Mouse (Mus musculus) lung, postnatal 14 days (tissue): ENCODE measurements around the gene Oser1.
"Not testable (repeated sequence)": the region's sequence is repeated elsewhere in the genome, so short reads cannot be mapped to it uniquely, and the experiment has no call there.

Source experiments
- DNase-seq: peaks from one replicate; pipeline ENCODE4 v3.0.0; 2021

The Oser1 gene

GRCm38 (mm10) chr2:163424597-163424996 lies at the start of gene Oser1:
Oser1 (minus strand) TSS chr2:163424697.
- no peak for DNase-seq

GRCm38 (mm10) chr2:163472466-163472851 lies 48.0 kb upstream of the Oser1 start, which contains the start of gene Fitm2:
Fitm2 (minus strand) TSS chr2:163472629.
- peak; percentile 96 for DNase-seq

GRCm38 (mm10) chr2:163471710-163472465 lies 47.4 kb upstream of the Oser1 start:
- DNase-seq = peak; percentile 63

- no peak for DNase-seq
These were observed 46.6 kb upstream of the Oser1 start for GRCm38 (mm10) chr2:163471136-163471535.

GRCm38 (mm10) chr2:163469711-163470110 lies 45.2 kb upstream of the Oser1 start:
- no peak for DNase-seq

- no peak for DNase-seq
These were observed 44.4 kb upstream of the Oser1 start for GRCm38 (mm10) chr2:163468866-163469265.

GRCm38 (mm10) chr2:163467585-163467984 lies 43.1 kb upstream of the Oser1 start:
- no peak for DNase-seq

- DNase-seq = peak; percentile 39
These were observed 42.3 kb upstream of the Oser1 start for GRCm38 (mm10) chr2:163466771-163467170.

- DNase-seq = peak; percentile 29
These were observed 40.1 kb upstream of the Oser1 start for GRCm38 (mm10) chr2:163464562-163464961.

- DNase-seq = no peak
These were observed 39.5 kb upstream of the Oser1 start for GRCm38 (mm10) chr2:163463998-163464397.

GRCm38 (mm10) chr2:163463251-163463769 lies 38.8 kb upstream of the Oser1 start:
- DNase-seq = no peak

GRCm38 (mm10) chr2:163462801-163463200 lies 38.3 kb upstream of the Oser1 start:
- no peak for DNase-seq

GRCm38 (mm10) chr2:163462386-163462785 lies 37.9 kb upstream of the Oser1 start:
- no peak for DNase-seq

GRCm38 (mm10) chr2:163461307-163461706 lies 36.8 kb upstream of the Oser1 start:
- not testable (repeated sequence) for DNase-seq

- no peak for DNase-seq
These were observed 36.1 kb upstream of the Oser1 start for GRCm38 (mm10) chr2:163460622-163461021.

- no peak for DNase-seq
These were observed 34.9 kb upstream of the Oser1 start for GRCm38 (mm10) chr2:163459380-163459779.

- DNase-seq = peak; percentile 28
These were observed 34.2 kb upstream of the Oser1 start for GRCm38 (mm10) chr2:163458539-163459265.

- no peak for DNase-seq
These were observed 28.9 kb upstream of the Oser1 start for GRCm38 (mm10) chr2:163453378-163453777.

- DNase-seq = no peak
These were observed 28.2 kb upstream of the Oser1 start for GRCm38 (mm10) chr2:163452738-163453137.

GRCm38 (mm10) chr2:163450668-163451295 lies 26.3 kb upstream of the Oser1 start:
- no peak for DNase-seq

- no peak for DNase-seq
These were observed 24.8 kb upstream of the Oser1 start for GRCm38 (mm10) chr2:163449276-163449675.

- DNase-seq = no peak
These were observed 22.9 kb upstream of the Oser1 start for GRCm38 (mm10) chr2:163447375-163447774.

- no peak for DNase-seq
These were observed 19.5 kb upstream of the Oser1 start for GRCm38 (mm10) chr2:163444017-163444416.
